Mouse (Mus musculus) testis, adult 2 months (tissue): Measurements from ENCODE around the gene Gpr68.

Experiments used
- CTCF ChIP-seq: fragments of 200-500 bp; IDR thresholded peaks from 2 replicates; pipeline ENCODE4 v1.5.1; 2012; ENCODE audit warnings: low read depth, mild to moderate bottlenecking, inconsistent platforms, low read length, moderate library complexity; ENCODE audit not compliant: control insufficient read depth, insufficient read depth, insufficient replicate concordance
- POLR2A ChIP-seq: fragments of 200-500 bp; IDR thresholded peaks from 2 replicates; pipeline ENCODE4 v1.6.1; 2012; ENCODE audit warnings: low read depth, mild to moderate bottlenecking, inconsistent platforms, low read length, moderate library complexity; ENCODE audit not compliant: control insufficient read depth

GRCm38 (mm10) chr12:100856337-100856736, 51.7 kb downstream of the Gpr68 start:
- TF ChIP-seq CTCF, result no peak
- TF ChIP-seq POLR2A, result no peak
